Mouse (Mus musculus) myocyte (in vitro differentiated cells): ENCODE data around the gene Rnf169.

Experiments
- CEBPB ChIP-seq: IDR thresholded peaks from 2 replicates; pipeline ENCODE4 v1.6.1; 2011; ENCODE audit warnings: mild to moderate bottlenecking, moderate library complexity; ENCODE audit not compliant: poor library complexity, insufficient read depth, severe bottlenecking
- E2F4 ChIP-seq: IDR thresholded peaks from one replicate; pipeline ENCODE4 v1.6.1; 2011; ENCODE audit warnings: mild to moderate bottlenecking, control low read depth, moderate library complexity; ENCODE audit not compliant: insufficient read depth
- MAX ChIP-seq: IDR thresholded peaks from one replicate; pipeline ENCODE4 v1.6.1; 2011; ENCODE audit warnings: low read depth, mild to moderate bottlenecking, control low read depth
- MYOD1 ChIP-seq, 3 experiments: IDR thresholded peaks; one replicate each; pipeline ENCODE4 v1.6.1; 2011; ENCODE audit warnings: control low read depth in 2 of 3, low read depth in 2 of 3, mild to moderate bottlenecking in 2 of 3, moderate library complexity in 1 of 3; ENCODE audit not compliant: insufficient read length in 2 of 3, control insufficient read depth in 1 of 3
- MYOG ChIP-seq, 3 experiments: IDR thresholded peaks; one replicate each; pipeline ENCODE4 v1.6.1; 2011; ENCODE audit warnings: control low read depth in 2 of 3, low read depth in 2 of 3, mild to moderate bottlenecking in 2 of 3; ENCODE audit not compliant: insufficient read length in 2 of 3, control insufficient read depth in 1 of 3, insufficient read depth in 1 of 3
- POLR2A ChIP-seq: IDR thresholded peaks from one replicate; pipeline ENCODE4 v1.6.1; 2011; ENCODE audit warnings: low read depth, mild to moderate bottlenecking, control low read depth, moderate library complexity; ENCODE audit not compliant: insufficient read length
- POLR2AphosphoS2 ChIP-seq: IDR thresholded peaks from one replicate; pipeline ENCODE4 v1.6.1; 2011; ENCODE audit warnings: low read depth, control low read depth; ENCODE audit not compliant: insufficient read length
- REST ChIP-seq: IDR thresholded peaks from one replicate; pipeline ENCODE4 v1.6.1; 2011; ENCODE audit warnings: mild to moderate bottlenecking, control low read depth, moderate library complexity; ENCODE audit not compliant: insufficient read depth, insufficient read length
- SRF ChIP-seq: IDR thresholded peaks from one replicate; pipeline ENCODE4 v1.6.1; 2011; ENCODE audit warnings: low read depth; ENCODE audit not compliant: control insufficient read depth, insufficient read length
- TCF12 ChIP-seq: IDR thresholded peaks from one replicate; pipeline ENCODE4 v1.6.1; 2011; ENCODE audit warnings: mild to moderate bottlenecking, control low read depth; ENCODE audit not compliant: poor library complexity, insufficient read depth, severe bottlenecking
- TCF3 ChIP-seq: IDR thresholded peaks from one replicate; pipeline ENCODE4 v1.6.1; 2011; ENCODE audit warnings: low read depth, control low read depth; ENCODE audit not compliant: insufficient read length
- USF1 ChIP-seq: IDR thresholded peaks from one replicate; pipeline ENCODE4 v1.6.1; 2011; ENCODE audit warnings: low read depth, mild to moderate bottlenecking, control low read depth, moderate library complexity

DNA sequence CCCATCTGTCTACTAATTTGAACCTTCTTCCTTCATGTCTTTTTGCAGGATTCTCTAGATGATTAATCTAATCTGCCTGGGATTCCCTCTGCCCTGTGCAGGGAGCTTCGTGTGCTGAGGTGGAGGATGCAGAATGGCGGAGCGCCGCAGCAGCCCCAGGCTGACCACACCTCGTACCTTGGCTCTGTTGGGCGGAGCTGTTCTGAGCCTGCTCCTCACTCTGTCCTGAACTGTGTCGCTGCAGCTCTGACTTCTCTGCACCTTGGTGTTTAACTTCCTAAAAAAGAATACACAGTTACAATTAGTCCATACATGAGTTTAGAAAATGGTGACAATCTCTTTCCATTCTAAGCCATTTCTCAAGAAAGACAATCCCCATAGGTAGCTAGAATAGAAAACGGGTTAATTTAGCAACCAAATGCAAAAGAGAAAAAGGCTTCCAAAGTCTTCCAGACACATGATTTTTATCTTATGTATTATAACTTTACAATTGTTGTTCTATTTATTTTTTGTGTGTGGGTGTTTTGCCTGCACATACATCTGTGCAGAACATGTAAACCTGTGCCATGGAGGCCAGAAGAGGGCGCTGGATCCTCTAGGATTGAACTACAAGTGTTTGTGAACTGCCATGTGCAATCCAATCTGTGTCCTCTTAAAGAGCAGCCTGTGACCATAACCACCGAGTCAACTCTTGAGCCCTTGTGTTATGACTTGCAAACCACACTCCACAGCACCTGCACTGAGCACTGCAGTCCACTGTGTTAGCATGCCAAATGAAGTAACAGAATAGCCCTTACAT lies 53.1 kb downstream of the Rnf169 start:
- TF ChIP-seq E2F4 (no peak), POLR2AphosphoS2 (no peak), USF1 (no peak), MYOG (IDR thresholded peaks at IDR 0.05; ENCODE audit: control insufficient read depth in 1 of 3, insufficient read depth in 1 of 3, insufficient read length in 2 of 3, low read depth in 2 of 3) (no peak), TCF12 (no peak), POLR2A (no peak), CEBPB (no peak), MYOD1 (IDR thresholded peaks at IDR 0.05; ENCODE audit: control insufficient read depth in 1 of 3, insufficient read length in 2 of 3, low read depth in 2 of 3) (no peak), MAX (no peak), SRF (no peak), REST (no peak), TCF3 (no peak)
